Mouse (Mus musculus) embryonic fibroblast, embryonic 13.5 days (primary cell): ENCODE results near the gene Steap4. TPM values are rescaled to one million over a fixed set of nuclear protein-coding genes. Genes with fewer than 3 reads are reported as not detected.

Source experiments
- H3K27ac ChIP-seq: 2 replicates; pipeline ENCODE4 v1.5.1; 2012; ENCODE audit warnings: low read length, control low read depth, inconsistent platforms; ENCODE audit not compliant: insufficient read depth
- H3K4me1 ChIP-seq: 2 replicates; pipeline ENCODE4 v1.6.1; 2011; ENCODE audit warnings: low read length; ENCODE audit not compliant: control insufficient read depth, insufficient read depth
- H3K4me3 ChIP-seq: 2 replicates; pipeline ENCODE4 v1.5.1; 2011; ENCODE audit warnings: mild to moderate bottlenecking, control low read depth, low read length; ENCODE audit not compliant: insufficient read depth
- CTCF ChIP-seq: IDR thresholded peaks from 2 replicates; pipeline ENCODE4 v1.5.1; 2011; ENCODE audit warnings: mild to moderate bottlenecking, control low read depth, low read length, moderate library complexity, borderline replicate concordance; ENCODE audit not compliant: insufficient read depth
- POLR2A ChIP-seq: IDR thresholded peaks from 2 replicates; pipeline ENCODE4 v1.6.1; 2011; ENCODE audit warnings: low read depth, mild to moderate bottlenecking, control low read depth, low read length, moderate library complexity
- polyA plus RNA-seq: library from polyadenylated mRNA; stranded (reverse); fragments of >200 nt; gene quantifications from 2 replicates; pipeline ENCODE4 v1.2.4, GENCODE M21; 2011; ENCODE audit warnings: low read depth; ENCODE audit not compliant: missing spikeins, insufficient read length

Gene Steap4
- polyA plus RNA-seq, 1 experiment = 0.86 TPM

DNA sequence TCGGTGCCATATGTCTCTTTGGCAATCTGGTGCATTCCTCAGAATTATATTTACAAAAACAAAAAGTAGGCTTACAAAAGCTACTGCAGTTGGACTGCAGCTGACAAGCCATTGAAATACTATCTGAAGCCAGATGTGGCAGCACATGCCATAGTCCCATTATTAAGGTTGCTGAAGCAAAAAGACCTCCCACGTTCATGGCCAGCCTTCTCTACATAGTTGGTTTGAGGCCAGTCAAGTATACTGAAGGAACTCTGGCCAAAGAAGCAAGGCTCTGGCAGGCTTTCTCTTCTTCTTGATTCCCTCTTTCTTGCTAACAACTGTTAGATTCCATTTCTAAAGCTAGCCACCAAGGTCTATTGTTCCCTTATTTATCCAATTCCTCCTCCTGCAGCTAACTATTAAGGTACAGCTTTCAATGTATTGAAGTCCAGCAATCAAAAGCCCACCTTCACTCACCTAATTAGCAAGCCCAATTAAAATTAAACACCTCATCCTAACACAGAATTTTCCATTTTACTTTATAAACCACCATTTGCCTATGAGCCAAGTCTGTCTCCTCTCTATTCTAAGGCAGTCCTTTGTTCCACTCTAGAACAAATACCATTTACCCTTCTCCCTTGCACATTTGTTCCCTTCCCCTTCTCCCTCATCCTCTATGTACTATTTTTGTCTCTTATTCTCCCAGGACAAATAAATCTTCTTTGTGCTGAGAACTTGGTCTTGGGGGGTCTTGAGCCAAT lies 26.2 kb upstream of the Steap4 start:
- Histone ChIP-seq H3K4me3 (no peak overlapping the region), H3K27ac (no peak overlapping the region), H3K4me1 (no peaks in the 10 kb centered on the region)
- no peak for TF ChIP-seq POLR2A
- no peak for TF ChIP-seq CTCF

DNA sequence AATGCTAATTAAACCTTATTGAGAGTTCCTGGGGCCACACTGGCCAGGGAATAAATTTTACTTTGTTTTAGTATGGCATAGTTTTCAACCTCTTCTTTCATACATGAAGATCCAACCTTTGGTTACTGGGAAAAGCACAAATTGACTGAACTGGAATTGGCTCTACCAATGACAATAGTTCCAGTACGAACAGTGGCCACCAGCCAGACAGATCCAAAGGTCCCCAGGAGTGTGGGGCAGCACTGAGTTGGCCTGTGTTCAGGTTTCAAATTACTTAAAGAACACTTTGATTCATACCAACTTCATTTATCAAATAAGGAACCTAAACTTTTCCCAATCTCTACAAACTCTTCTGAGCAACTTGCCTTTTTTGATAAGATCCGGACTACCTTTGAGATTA lies 5.4 kb upstream of the Steap4 start:
- TF ChIP-seq CTCF (no peak), POLR2A (no peak)
- Histone ChIP-seq H3K27ac (no peak overlapping the region), H3K4me1 (no peaks in the 10 kb centered on the region)

DNA sequence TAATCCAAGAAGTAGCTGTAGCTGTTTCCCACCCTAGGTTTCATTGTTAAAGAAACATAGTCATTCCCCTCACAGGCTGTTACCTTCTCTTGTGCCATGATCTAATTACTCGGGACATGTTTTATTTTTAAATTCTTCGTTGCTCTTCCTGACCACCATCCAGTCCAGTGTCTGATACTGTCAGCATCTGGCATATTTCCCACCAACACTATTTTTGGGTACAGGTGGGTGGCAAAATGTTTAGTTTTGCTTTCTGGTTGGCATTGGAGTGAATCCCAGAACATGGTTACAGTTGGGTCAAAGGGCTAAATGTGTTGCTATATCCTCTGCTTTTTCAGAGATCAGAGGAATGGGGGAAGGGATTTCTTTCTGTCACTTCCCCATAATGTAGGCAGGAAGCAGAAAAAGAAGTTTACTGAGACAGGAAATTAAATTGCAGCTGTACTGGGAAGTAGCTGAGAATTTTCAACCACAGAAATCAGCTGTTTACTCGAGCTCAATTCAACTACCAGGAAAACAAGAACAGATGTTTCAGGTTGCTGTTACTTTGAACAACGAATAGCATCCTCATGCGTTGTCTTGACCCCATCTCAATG lies 4.8 kb upstream of the Steap4 start:
- TF ChIP-seq CTCF (no peak), POLR2A (no peak)
- Histone ChIP-seq H3K27ac (no peak overlapping the region), H3K4me1 (no peaks in the 10 kb centered on the region), H3K4me3 (no peak overlapping the region)

More for the DNA sequence above, 5.4 kb upstream of the Steap4 start:
- H3K4me3 ChIP-seq = no peak overlapping the region

DNA sequence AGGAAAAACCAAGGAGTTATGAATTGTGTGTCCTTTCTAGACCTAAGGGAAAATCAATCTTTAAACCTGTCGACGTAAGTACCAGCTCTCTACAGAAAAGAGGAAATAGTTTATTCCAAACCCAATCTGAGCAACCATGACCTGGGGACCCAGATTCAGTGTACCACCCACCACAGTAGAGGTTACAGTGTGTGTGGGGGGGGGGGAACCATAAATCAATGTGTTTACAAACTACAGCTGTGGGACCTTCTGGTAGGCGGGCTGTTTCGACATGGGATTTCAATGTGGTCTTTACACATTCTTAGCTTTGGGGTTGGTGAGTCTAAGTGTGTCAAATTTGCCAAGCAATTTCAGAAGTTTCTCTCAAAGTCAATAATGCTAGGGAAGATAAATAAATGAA lies 2.2 kb upstream of the Steap4 start:
- no peak overlapping the region for H3K4me3 ChIP-seq
- no peak overlapping the region for H3K27ac ChIP-seq
- no peaks in the 10 kb centered on the region for H3K4me1 ChIP-seq
- TF ChIP-seq POLR2A = no peak
- no peak for TF ChIP-seq CTCF

DNA sequence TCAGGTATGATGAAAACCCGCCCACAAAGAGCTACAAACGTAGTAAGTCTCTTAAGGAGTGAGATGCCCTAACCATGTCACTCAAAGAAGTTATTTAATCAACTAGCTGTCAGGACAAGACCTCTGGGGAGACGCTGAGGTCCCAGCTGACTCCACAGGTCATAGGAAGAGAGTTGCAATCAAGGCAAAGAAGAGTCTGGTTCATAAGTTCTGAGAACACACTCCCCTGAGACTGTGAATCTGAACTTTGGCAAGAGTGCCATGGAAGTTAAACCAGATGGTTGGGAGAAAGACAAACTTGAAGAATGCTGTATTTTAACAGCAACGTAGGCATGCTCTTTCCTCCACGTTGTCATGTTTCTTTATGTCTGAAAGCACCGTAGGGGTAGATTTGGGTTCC lies 971 bp upstream of the Steap4 start:
- Histone ChIP-seq H3K27ac (no peak overlapping the region), H3K4me1 (no peaks in the 10 kb centered on the region), H3K4me3 (no peak overlapping the region)
- TF ChIP-seq CTCF = no peak
- TF ChIP-seq POLR2A = no peak

DNA sequence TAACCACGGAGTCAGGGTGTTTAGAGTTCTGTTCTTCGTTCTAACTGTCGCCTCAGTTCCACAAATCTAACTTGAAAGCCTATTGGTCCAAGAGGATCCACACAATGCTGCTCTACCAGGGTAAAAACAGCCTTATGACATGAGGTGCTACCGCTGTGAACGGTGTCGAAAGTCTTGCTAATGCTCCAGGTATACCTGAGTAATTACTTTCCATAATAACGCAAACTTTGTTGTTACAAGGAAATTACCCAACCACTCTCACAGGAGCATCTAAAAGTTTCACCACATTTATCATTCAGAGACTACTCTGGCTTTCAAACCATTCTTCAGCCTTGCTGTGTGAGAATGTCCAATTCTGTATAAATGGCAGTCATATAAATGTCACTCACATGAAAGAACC lies 856 bp downstream of the Steap4 start:
- no peaks in the 10 kb centered on the region for H3K4me1 ChIP-seq
- no peak overlapping the region for H3K27ac ChIP-seq
- TF ChIP-seq CTCF (no peak), POLR2A (no peak)
- no peak overlapping the region for H3K4me3 ChIP-seq

DNA sequence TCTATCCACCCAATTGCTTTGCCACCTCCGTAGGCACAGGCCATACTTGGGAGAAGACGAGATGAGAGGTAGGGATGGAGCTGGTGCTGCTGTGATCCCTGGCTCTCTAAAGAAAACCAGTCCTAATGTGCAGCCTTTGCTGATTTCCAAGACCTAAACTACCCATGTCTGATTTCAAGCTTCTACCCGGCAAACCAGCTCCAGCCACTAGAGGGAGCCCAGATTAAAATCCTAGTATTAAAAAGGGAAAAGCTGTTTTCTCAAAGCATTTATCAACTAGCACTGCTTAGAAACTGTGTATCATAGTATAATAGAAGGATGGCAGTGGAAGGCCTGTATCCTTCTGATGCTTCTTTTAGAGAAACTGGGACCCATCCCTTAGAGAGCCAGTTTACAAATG lies 5.0 kb downstream of the Steap4 start:
- H3K27ac ChIP-seq = no peak overlapping the region
- TF ChIP-seq CTCF (no peak), POLR2A (no peak)
- no peaks in the 10 kb centered on the region for H3K4me1 ChIP-seq
- no peak overlapping the region for H3K4me3 ChIP-seq

DNA sequence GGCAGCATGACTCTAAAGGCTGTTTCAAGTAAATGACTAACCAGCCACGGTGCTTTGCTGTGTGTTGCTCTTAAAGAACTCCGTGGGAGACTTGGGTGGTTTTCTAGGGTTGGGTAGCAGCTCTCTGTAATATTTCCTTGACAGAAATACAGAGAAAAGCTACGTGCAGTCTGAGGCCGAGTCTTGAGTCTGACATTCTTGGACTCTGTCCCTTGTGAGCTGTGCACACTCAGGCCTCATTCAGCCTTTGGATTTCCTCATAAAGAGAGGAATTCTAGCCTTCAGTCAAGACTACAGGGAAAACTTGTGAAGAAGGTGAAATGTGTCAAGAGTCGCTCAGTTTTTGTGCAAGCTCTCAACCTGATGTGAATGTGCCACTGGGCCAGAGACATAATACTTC lies 7.9 kb downstream of the Steap4 start:
- Histone ChIP-seq H3K27ac (no peak overlapping the region), H3K4me3 (no peak overlapping the region), H3K4me1 (no peaks in the 10 kb centered on the region)
- no peak for TF ChIP-seq CTCF
- TF ChIP-seq POLR2A = no peak

DNA sequence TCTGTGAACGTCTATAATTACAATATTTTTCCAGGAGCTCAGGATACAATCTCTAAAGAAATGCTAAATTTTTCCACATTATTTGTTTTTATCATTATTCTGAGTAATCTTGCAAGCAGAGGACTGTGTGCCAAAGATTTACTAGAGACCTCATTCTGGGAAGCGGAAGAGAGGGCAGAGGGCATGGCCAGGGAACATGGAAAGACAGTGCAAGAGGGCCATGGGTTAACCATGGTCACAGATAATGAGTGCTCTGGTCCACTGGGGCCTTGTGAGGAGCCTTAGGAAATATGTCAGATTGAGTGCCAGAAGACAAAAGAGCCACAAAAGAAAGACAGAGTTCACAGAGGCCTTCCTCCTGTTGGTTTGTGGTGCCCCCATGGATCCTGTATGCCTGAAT lies 12.0 kb downstream of the Steap4 start:
- no peak for TF ChIP-seq CTCF
- no peak for TF ChIP-seq POLR2A

DNA sequence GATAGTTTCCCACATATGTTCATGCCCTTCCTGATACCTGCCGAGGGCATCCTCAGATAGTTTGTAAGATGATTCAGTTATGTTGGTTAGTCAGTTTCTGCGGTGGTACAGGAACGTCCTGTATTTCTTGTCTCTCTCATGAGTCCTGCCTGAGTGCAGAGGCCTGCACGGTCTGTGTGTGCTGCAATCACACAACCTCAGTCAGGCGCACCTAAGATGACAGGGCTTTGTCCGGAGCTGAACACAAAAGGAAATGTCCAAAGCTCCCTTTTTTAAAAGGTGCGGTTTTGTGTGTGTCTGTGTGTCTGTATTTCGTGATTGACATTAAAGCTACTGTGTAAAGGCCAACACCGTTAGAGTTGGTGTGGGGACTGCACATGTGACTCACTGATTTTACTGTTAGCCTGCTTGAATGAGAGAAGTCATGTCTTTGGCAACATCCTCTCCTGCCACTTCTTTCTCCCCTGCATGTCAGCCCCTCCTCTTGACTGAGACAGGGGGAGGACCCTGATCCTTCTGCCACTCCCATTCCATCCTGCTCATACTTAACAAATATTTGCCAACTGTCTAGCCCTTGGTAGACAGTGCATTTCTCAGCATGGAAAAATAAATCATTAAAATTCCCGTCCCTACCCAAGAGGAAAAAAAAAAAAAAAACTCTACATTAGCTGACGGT lies 14.4 kb downstream of the Steap4 start:
- Histone ChIP-seq H3K4me1 (no peaks in the 10 kb centered on the region), H3K4me3 (no peak overlapping the region), H3K27ac (no peak overlapping the region)
- no peak for TF ChIP-seq CTCF
- TF ChIP-seq POLR2A = no peak

More for the DNA sequence above, 12.0 kb downstream of the Steap4 start:
- no peak overlapping the region for H3K27ac ChIP-seq
- H3K4me3 ChIP-seq = no peak overlapping the region
- H3K4me1 ChIP-seq = no peaks in the 10 kb centered on the region
